Mouse (Mus musculus) neural tube, embryonic 13.5 days (tissue): ENCODE results near the gene Ccdc144b. TPM values are rescaled to one million over a fixed set of nuclear protein-coding genes. Genes with fewer than 3 reads are reported as not detected.

Source experiments
- ATAC-seq: fragments of 200-750 bp; cut with Nextera tagmentation; 2 replicates; pipeline ENCODE4 v1.8.0; 2017; ENCODE audit warnings: low read depth, mild to moderate bottlenecking, moderate TSS enrichment, moderate library complexity
- H3K27ac ChIP-seq: fragments of 300-500 bp; sonication (generic); replicated peaks from 2 replicates; pipeline ENCODE4 v1.5.1; 2015; ENCODE audit warnings: moderate library complexity, mild to moderate bottlenecking, inconsistent platforms
- H3K27me3 ChIP-seq: fragments of 300-500 bp; sonication (generic); 2 replicates; pipeline ENCODE4 v1.6.1; 2015; ENCODE audit warnings: mild to moderate bottlenecking, inconsistent platforms
- H3K36me3 ChIP-seq: fragments of 300-500 bp; sonication (generic); 2 replicates; pipeline ENCODE4 v1.6.1; 2015; ENCODE audit warnings: mild to moderate bottlenecking, inconsistent platforms
- H3K4me1 ChIP-seq: fragments of 300-500 bp; sonication (generic); replicated peaks from 2 replicates; pipeline ENCODE4 v1.6.1; 2015; ENCODE audit warnings: inconsistent platforms
- H3K4me2 ChIP-seq: fragments of 300-500 bp; sonication (generic); 2 replicates; pipeline ENCODE4 v1.6.1; 2015; ENCODE audit warnings: inconsistent platforms, mild to moderate bottlenecking, moderate library complexity
- H3K4me3 ChIP-seq: fragments of 300-500 bp; sonication (generic); 2 replicates; pipeline ENCODE4 v1.5.1; 2015; ENCODE audit warnings: mild to moderate bottlenecking, inconsistent platforms
- H3K9ac ChIP-seq: fragments of 300-500 bp; sonication (generic); 2 replicates; pipeline ENCODE4 v1.6.1; 2015; ENCODE audit warnings: moderate library complexity, mild to moderate bottlenecking, inconsistent platforms
- H3K9me3 ChIP-seq: fragments of 300-500 bp; sonication (generic); 2 replicates; pipeline ENCODE4 v1.6.1; 2016; ENCODE audit warnings: inconsistent platforms
- WGBS: fragments of 180-500 bp; shearing (Covaris S2); methylation state at CpG from one replicate; pipeline ENCODE4 v1.1.7; 2015; 5-methylcytosine and 5-hydroxymethylcytosine counted together
- polyA plus RNA-seq: library from polyadenylated mRNA; unstranded; fragments of >200 nt; fragmentation: Nextera tagmentation; extraction: Ambion mirVana; gene quantifications from 2 replicates; pipeline ENCODE4 v1.2.1, GENCODE M21; 2015

The Ccdc144b gene
- polyA plus RNA-seq, 1 experiment from 2014 or later, result not detected

DNA sequence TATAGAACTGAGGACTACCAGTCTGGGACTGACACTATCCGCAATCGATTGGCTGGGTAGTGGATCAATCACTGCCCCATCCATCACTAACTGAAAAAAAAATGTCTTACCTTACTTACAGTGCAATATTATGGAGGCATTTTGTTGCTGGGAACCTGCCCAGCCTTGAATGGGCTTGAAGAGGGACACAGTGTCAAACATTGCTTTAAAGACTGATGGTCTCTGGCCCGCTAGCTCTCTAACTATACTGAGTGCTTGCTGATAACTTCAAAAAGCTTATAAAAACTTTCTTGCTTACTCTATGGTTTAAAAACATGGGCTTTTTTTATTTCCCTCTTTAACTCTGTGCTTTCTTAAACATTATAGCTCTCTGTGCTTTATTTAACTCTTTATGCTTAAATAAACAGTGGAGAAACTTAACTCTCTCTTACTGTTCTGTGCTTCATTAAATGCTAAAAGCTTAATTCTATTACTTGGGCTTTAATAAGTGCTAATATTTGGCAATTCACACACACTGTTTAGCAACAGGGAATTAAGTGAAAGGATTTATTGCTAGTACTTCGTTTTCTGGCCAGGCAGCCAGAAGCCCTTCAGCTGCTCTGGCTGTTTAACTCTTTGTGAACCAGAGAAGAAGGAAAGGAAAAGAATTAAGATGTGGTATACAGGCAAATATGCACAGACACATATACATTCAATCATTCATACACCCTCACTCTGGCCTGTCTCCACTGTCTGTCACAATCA, 44.8 kb downstream of the Ccdc144b start:
- ATAC-seq, result no peak
- no peak overlapping the region for H3K4me3 ChIP-seq
- 0 out of 2 replicates have a peak, but pooled peaks cover 3% of the 10 kb centered on the region for H3K4me1 ChIP-seq
- H3K36me3 ChIP-seq, result no peaks in the 10 kb centered on the region
- no peak overlapping the region for H3K27ac ChIP-seq
- H3K9ac ChIP-seq, result no peak overlapping the region
- 68% methylated on average over 4 of the region's 4 CpGs for WGBS
- H3K9me3 ChIP-seq, result no peaks in the 10 kb centered on the region
- H3K27me3 ChIP-seq, result no peaks in the 10 kb centered on the region
- H3K4me2 ChIP-seq, result no peak overlapping the region

DNA sequence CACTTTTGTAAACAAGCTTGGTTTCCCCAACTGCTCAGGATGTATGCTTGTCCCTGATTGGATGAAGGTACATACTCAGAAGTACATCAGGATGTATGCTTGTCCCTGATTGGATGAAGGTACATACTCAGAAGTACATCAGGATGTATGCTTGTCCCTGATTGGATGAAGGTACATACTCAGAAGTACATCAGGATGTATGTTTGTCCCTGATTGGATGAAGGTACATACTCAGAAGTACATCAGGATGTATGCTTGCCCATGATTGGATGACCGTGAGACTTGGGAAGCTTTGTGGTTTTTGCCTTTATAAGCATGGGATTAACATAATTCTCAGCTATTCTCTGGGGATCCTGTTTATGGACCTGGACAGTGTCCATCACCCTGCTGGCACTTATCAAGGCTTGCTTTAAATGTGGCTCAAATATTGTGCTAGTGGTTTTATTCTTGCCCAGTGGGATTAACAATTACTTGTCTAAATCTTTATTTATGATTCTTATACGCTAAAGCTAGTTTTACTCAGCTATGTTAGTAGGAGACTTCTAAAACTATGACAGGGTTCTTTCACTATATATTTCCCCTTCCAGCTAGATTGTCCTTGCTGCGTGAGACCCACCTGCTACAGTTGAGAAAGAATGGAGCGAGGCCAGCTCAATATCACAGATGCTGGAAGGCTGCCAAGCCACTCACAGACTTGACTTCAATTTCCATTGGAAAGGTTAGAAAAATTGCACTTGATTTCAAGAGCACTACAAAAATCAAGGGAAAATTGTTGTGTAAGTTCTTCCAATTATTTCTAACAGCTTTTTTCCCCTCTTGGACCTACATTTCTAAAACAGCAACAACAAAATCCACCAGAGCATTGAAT, 49.1 kb downstream of the Ccdc144b start:
- Histone ChIP-seq H3K9me3 (no peaks in the 10 kb centered on the region), H3K4me3 (no peak overlapping the region), H3K27ac (no peak overlapping the region), H3K9ac (no peak overlapping the region), H3K36me3 (no peaks in the 10 kb centered on the region), H3K27me3 (no peaks in the 10 kb centered on the region), H3K4me2 (no peak overlapping the region), H3K4me1 (peaks cover 14% of the 10 kb centered on the region)
- ATAC-seq, result no peak
- WGBS, result 68% methylated on average over 4 of the region's 4 CpGs

DNA sequence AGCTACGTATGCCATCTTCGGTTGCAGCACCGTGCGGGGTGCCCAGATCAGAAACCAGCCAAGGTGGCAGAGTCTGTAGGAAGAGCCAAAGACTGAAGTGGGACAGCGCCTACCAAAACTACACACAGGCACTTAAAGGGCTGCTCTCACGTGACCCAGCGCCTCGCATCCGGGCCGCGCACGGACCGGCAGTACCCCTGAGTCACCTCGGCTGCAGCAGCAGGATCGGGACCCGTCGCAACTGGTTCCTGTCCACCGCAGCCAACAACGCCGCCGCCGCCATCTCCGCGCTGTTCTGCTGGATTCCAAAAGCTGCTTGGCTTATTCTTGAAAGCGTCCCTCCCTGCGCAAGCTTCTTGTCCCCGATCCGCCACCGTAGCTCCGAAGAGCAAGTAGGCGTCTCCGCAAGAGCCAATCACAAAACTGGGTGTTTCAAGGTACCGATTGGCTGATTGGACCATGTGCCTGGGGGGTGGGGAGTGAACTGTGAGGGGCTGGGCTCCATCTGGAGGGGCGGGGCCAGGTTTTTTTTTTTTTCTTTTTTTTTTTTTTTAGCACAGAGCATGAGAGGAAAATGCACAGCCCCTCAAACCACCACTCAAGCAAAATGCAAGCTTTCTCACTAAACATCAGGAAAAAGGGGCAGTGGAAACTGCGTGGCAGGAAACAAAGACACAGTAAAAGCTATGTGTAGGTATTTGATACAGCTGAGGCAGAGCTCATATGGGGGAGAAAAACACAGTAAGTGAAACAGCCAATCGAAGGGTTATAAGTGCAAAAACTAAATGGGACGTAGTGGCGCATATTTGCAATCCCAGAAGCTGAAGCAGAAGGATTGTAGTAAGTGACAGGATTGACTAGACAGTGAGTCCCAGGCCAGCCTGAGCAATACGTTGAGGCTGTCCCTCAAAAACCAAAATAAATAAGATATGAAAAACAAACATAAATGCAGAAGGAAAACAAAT, 52.8 kb downstream of the Ccdc144b start, which contains the start of gene Mccc1:
Gene Mccc1 (minus strand): TSS at position 404 of the 965 bp plus-strand sequence.
- peak within 1 kb of the TSS; percentile 92 for H3K27ac ChIP-seq
- H3K4me2 ChIP-seq, result peak within 1 kb of the TSS; percentile 71
- no peaks in the 10 kb centered on the region for H3K9me3 ChIP-seq
- 0 out of 2 replicates have a peak, but pooled peaks cover 5% of the 10 kb centered on the region for H3K36me3 ChIP-seq
- peaks cover 22% of the 10 kb centered on the region for H3K4me1 ChIP-seq
- 5% methylated on average over 39 of the region's 39 CpGs for WGBS
- H3K27me3 ChIP-seq, result no peaks in the 10 kb centered on the region
- peak within 1 kb of the TSS; percentile 81 for H3K9ac ChIP-seq
- peak within 1 kb of the TSS; percentile 66 for H3K4me3 ChIP-seq
- ATAC-seq, result peak; percentile 100

DNA sequence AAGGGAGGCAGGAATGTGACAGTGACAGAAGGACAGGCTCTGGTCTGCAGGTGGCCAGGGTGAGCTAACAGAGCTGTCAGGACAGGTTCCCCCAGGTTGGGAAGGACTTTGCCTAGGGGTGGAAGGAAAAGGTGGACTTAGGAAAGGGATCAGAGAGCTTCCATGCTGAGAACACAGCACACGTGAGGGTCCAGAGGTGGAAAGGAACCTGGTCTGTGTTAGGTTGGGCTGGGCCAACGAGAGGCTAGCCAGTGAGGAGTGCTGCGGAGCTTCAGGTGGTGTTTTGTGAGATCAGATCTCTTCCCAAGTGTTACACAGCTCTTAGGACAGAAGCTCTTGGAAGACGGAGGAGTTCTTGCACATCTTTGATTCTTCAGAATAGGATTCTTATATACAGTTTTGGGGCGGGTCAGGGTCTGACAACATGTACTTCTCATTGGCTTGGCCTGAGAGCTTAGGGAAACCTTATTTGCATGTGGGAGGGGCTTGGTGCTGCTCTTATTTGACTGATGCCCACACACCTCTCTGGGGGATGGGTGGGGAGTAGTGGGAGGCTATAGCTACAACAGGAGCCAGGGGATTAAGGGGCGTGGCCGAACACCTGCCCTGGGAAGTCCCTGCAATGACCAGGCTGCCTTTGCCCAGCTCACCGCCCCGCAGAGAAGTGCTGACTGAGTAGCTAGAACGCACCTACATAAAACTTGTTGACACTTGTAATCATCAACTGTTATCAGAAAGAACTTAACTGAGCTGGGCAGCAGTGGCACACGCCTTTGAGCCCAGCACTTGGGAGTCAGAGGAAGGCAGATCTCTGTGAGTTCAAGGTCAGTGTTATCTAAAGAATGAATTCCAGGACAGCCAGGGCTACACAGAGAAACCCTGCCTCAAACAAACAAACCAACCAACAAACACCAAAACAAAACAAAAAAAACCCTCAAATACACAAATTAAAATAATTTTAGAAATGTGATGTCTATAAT, 58.5 kb downstream of the Ccdc144b start:
- no peak overlapping the region for H3K27ac ChIP-seq
- WGBS, result 68% methylated on average over 11 of the region's 11 CpGs

DNA sequence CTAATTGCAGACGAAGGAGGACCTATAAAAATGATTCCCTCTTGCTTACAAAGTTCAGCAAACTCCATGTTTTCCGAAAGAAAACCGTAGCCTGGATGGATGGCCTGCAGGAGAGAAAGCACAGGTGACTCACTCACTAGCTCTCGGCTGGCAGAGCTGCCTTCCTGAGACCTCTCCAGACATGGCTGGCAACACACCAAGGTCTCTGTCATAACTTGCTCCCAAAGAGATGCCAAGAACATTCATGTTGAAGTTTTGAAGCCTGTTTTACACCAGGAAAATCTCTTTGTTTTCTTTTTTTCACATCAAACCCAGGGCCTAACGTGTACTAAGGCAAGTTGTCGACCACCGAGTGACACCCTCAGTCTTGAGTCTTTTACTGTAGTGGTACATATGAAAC, 62.6 kb downstream of the Ccdc144b start:
- Histone ChIP-seq H3K27me3 (no peaks in the 10 kb centered on the region), H3K4me1 (no peaks in the 10 kb centered on the region), H3K27ac (no peak overlapping the region), H3K4me2 (no peak overlapping the region), H3K4me3 (no peak overlapping the region), H3K36me3 (peaks cover 82% of the 10 kb centered on the region), H3K9ac (no peak overlapping the region), H3K9me3 (no peaks in the 10 kb centered on the region)
- no peak for ATAC-seq
- 89% methylated on average over 7 of the region's 7 CpGs for WGBS

More for the DNA sequence above, 58.5 kb downstream of the Ccdc144b start:
- H3K27me3 ChIP-seq, result no peaks in the 10 kb centered on the region
- peaks cover 14% of the 10 kb centered on the region for H3K4me1 ChIP-seq
- no peaks in the 10 kb centered on the region for H3K9me3 ChIP-seq
- ATAC-seq, result no peak
- no peak overlapping the region for H3K9ac ChIP-seq
- no peak overlapping the region for H3K4me2 ChIP-seq
- H3K36me3 ChIP-seq, result peaks cover 45% of the 10 kb centered on the region
- no peak overlapping the region for H3K4me3 ChIP-seq

DNA sequence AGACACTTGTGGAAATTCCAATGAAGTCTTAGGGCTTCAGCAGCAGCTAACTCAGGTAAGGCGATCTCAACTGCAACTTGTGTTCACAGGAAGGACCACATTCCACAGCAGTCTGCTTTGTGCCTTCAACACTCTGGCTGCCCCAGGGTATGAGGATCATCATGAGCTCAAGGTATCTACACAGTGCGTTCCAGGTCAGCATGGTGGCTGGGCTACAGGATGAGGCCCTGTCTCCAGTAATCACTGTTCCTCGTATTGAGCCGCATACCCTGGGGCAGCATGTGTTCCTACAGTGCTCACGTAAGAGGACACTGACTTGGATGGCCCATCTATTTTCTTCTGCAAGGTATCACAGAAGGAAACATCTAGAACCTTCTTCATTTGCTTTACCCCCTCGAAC, 65.3 kb downstream of the Ccdc144b start:
- H3K9ac ChIP-seq, result no peak overlapping the region
- H3K4me3 ChIP-seq, result no peak overlapping the region
- peaks cover 79% of the 10 kb centered on the region for H3K36me3 ChIP-seq
- no peaks in the 10 kb centered on the region for H3K4me1 ChIP-seq
- no peak overlapping the region for H3K27ac ChIP-seq
- no peak for ATAC-seq
- H3K27me3 ChIP-seq, result no peaks in the 10 kb centered on the region
- H3K4me2 ChIP-seq, result no peak overlapping the region
- H3K9me3 ChIP-seq, result no peaks in the 10 kb centered on the region
- WGBS, result 93% methylated on average over 6 of the region's 6 CpGs

DNA sequence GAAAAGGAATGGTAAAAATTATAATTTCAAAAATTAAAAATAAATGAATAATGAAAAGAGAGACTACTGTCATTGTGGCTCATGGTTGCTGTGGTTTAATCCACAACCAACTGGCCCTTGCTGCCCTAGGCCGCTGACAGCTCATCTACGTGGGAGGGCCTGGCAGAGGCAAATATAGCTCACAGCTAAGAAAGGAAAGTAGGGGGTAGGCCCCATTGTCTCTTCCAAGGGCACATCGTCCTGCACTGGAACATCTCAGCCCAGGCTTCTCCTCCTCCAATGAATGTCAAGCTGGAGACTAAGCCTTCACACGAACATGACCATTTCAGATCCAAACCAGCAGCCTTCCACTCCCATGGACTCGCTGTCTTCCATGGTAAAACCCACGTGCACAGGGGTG, 67.1 kb downstream of the Ccdc144b start:
- Histone ChIP-seq H3K9me3 (no peaks in the 10 kb centered on the region), H3K4me2 (no peak overlapping the region), H3K36me3 (peaks cover 85% of the 10 kb centered on the region), H3K4me3 (no peak overlapping the region), H3K27me3 (no peaks in the 10 kb centered on the region), H3K9ac (no peak overlapping the region), H3K27ac (no peak overlapping the region), H3K4me1 (no peaks in the 10 kb centered on the region)
- no peak for ATAC-seq
- 91% methylated on average over 6 of the region's 6 CpGs for WGBS

DNA sequence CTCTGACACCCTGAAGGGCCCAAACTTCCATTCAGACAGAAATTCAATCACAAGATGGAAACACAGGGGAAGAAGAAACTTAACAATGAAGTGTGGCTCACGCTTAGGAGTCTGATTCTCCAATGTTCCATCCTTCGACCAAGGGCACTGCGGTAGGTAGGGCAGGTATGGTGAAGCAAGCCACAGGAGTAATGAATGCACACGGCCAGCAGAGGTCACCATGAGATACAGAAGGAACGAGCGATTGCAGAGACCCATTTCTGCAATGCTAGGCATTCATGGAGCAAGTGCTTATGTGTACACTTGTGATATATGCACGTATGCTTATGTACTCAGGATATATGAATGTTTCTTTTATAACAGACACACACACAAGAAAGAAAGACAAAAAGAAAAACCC, 79.8 kb downstream of the Ccdc144b start:
- peaks cover 85% of the 10 kb centered on the region for H3K36me3 ChIP-seq

DNA sequence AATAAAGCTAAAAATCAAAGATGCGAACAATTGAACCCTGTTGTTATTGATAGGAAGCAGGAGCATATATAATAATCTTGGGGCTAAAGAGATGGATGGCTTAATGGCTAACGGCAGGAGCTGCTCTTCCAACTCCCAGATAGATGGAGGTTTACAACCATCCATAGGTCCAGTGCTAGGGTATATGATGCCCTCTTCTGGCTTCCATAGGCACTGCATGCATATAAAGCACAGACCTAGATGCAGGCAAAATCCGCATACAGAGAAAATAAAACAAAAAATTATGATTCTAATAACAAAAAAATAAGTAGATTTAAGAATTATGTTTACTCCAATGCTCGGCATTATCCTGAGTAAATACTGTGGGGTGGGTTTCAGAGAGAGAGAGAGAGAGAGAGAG, 80.4 kb downstream of the Ccdc144b start:
- 78% methylated on average over 4 of the region's 4 CpGs for WGBS
- Histone ChIP-seq H3K36me3 (peaks cover 84% of the 10 kb centered on the region), H3K4me2 (no peak overlapping the region), H3K27me3 (no peaks in the 10 kb centered on the region), H3K27ac (no peak overlapping the region), H3K9me3 (no peaks in the 10 kb centered on the region), H3K4me1 (no peaks in the 10 kb centered on the region), H3K9ac (no peak overlapping the region), H3K4me3 (no peak overlapping the region)
- no peak for ATAC-seq

More for the DNA sequence above, 79.8 kb downstream of the Ccdc144b start:
- WGBS, result 80% methylated on average over 7 of the region's 7 CpGs
- Histone ChIP-seq H3K9ac (no peak overlapping the region), H3K4me3 (no peak overlapping the region), H3K27ac (no peak overlapping the region), H3K4me1 (no peaks in the 10 kb centered on the region), H3K4me2 (no peak overlapping the region), H3K27me3 (no peaks in the 10 kb centered on the region), H3K9me3 (no peaks in the 10 kb centered on the region)
- no peak for ATAC-seq

DNA sequence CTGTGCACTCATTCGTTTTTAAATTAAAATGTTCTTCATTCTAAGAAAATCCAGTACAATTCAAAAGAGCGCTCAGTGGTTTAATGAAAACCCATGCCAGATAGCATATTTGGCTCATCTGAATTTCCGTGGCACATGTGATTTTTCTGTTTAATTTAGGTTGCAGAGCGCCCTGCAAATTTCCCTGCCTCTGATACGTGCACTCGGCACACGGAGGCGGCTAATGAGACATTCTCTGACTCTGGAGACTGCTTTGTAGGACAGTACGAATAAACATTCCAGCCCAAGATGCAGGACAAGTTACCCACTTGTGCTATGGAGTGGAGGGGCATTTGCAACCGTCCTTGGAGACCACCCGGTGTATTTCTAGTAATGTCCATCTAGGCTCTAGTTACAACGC, 82.2 kb downstream of the Ccdc144b start:
- H3K36me3 ChIP-seq, result peaks cover 85% of the 10 kb centered on the region
- no peaks in the 10 kb centered on the region for H3K4me1 ChIP-seq
- no peak overlapping the region for H3K4me3 ChIP-seq
- no peak for ATAC-seq
- H3K4me2 ChIP-seq, result no peak overlapping the region
- 94% methylated on average over 12 of the region's 12 CpGs for WGBS
- no peak overlapping the region for H3K27ac ChIP-seq
- no peaks in the 10 kb centered on the region for H3K27me3 ChIP-seq
- no peak overlapping the region for H3K9ac ChIP-seq
- H3K9me3 ChIP-seq, result no peaks in the 10 kb centered on the region

DNA sequence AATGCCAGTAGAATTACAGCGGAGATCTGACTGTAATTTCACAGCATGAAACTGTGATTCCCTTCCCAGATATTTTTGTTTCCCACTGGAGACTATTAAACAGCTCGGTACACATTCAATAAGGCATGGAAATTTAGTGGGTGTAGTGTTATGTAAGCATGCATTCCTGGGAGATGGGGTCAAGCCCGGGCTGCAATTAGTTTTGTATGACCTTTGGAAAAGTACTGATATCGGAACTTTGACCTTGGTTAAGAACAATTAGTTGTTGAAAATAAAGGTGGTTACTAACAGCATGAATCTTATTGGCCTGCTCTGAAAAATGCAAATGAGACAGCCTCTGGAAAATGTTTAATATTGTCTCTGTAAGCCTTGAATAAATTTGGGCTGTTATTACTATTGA, 82.9 kb downstream of the Ccdc144b start:
- 76% methylated on average over 4 of the region's 4 CpGs for WGBS
- Histone ChIP-seq H3K4me3 (no peak overlapping the region), H3K9ac (no peak overlapping the region), H3K4me1 (no peaks in the 10 kb centered on the region), H3K27me3 (no peaks in the 10 kb centered on the region), H3K36me3 (peaks cover 83% of the 10 kb centered on the region), H3K9me3 (no peaks in the 10 kb centered on the region), H3K27ac (no peak overlapping the region), H3K4me2 (no peak overlapping the region)
- ATAC-seq, result no peak
